Mouse (Mus musculus) heart, postnatal 0 days (tissue): ENCODE measurements around the gene Avil.

Experiments used
- CTCF ChIP-seq: IDR thresholded peaks from 2 replicates; pipeline ENCODE4 v1.5.1; 2016; ENCODE audit warnings: antibody characterized with exemption, control low read depth, low read depth
- EP300 ChIP-seq: IDR thresholded peaks from 2 replicates; pipeline ENCODE4 v1.6.1; 2016; ENCODE audit warnings: antibody characterized with exemption, low read depth

DNA sequence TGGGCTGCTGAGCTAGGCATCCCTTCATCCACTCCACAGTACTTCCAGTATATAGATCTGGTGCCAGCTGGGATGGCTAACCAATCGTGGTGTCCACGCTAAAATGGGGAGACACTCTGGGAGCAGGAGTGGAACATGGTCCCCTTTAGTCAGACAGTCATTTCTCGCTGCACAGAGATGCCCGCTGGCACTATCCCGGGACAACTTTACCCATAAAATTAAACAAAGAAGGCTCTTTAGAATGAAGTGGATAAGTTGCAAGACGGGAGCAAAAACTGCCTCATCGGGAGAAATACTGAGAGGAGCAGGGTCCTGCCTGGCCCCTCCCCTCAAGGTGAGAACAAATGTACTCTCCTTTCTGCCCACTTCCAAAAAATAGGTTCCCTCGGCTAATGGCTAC is 58.2 kb downstream of the Avil start:
- TF ChIP-seq EP300 (no peak), CTCF (no peak)
